Mouse (Mus musculus) stomach, embryonic 14.5 days (tissue): ENCODE results near the gene Gbp7. TPM values are rescaled to one million over a fixed set of nuclear protein-coding genes. Genes with fewer than 3 reads are reported as not detected.

Experiments
- ATAC-seq: fragments of 200-750 bp; cut with Nextera tagmentation; 2 replicates; pipeline ENCODE4 v1.8.0; 2017; ENCODE audit warnings: low read depth, moderate TSS enrichment; ENCODE audit not compliant: insufficient number of reproducible peaks, insufficient read depth, low FRiP score
- H3K27ac ChIP-seq: fragments of 300-500 bp; sonication (generic); 2 replicates; pipeline ENCODE4 v1.5.1; 2014; ENCODE audit warnings: mild to moderate bottlenecking, low read length, moderate library complexity, mixed read lengths
- H3K27me3 ChIP-seq: fragments of 300-500 bp; sonication (generic); 2 replicates; pipeline ENCODE4 v1.6.1; 2014; ENCODE audit warnings: low read length, control low read depth, mixed read lengths; ENCODE audit not compliant: control insufficient read depth, insufficient read depth
- H3K36me3 ChIP-seq: fragments of 300-500 bp; sonication (generic); 2 replicates; pipeline ENCODE4 v1.6.1; 2014; ENCODE audit warnings: mild to moderate bottlenecking, control low read depth, low read length, moderate library complexity, mixed read lengths; ENCODE audit not compliant: control insufficient read depth, insufficient read depth
- H3K4me1 ChIP-seq: fragments of 300-500 bp; sonication (generic); 2 replicates; pipeline ENCODE4 v1.6.1; 2014; ENCODE audit warnings: low read length, control low read depth, mixed read lengths; ENCODE audit not compliant: control insufficient read depth, insufficient read depth
- H3K4me2 ChIP-seq: fragments of 300-500 bp; sonication (generic); replicated peaks from 2 replicates; pipeline ENCODE4 v1.6.1; 2014; ENCODE audit warnings: low read depth, low read length, control low read depth
- H3K4me3 ChIP-seq: fragments of 300-500 bp; sonication (generic); 2 replicates; pipeline ENCODE4 v1.5.1; 2014; ENCODE audit warnings: low read depth, low read length, control low read depth
- H3K9ac ChIP-seq: fragments of 300-500 bp; sonication (generic); replicated peaks from 2 replicates; pipeline ENCODE4 v1.6.1; 2014; ENCODE audit warnings: low read depth, mild to moderate bottlenecking, control low read depth, low read length, moderate library complexity, mixed read lengths
- H3K9me3 ChIP-seq: fragments of 300-500 bp; sonication (generic); 2 replicates; pipeline ENCODE4 v1.6.1; 2016; ENCODE audit warnings: low read depth, low read length, control low read depth; ENCODE audit not compliant: control insufficient read depth
- WGBS: fragments of 180-500 bp; shearing (Covaris S2); extraction: QIAGEN DNeasy Blood & Tissue Kit; methylation state at CpG from one replicate; pipeline ENCODE4 v1.1.7; 2014; 5-methylcytosine and 5-hydroxymethylcytosine counted together
- polyA plus RNA-seq: library from polyadenylated mRNA; unstranded; fragments of >200 nt; fragmentation: Nextera tagmentation; extraction: Ambion mirVana; gene quantifications from 2 replicates; pipeline ENCODE4 v1.2.1, GENCODE M21; 2014

Gbp7 gene
- polyA plus RNA-seq, 1 experiment from 2014 or later, result 3.8 TPM

DNA sequence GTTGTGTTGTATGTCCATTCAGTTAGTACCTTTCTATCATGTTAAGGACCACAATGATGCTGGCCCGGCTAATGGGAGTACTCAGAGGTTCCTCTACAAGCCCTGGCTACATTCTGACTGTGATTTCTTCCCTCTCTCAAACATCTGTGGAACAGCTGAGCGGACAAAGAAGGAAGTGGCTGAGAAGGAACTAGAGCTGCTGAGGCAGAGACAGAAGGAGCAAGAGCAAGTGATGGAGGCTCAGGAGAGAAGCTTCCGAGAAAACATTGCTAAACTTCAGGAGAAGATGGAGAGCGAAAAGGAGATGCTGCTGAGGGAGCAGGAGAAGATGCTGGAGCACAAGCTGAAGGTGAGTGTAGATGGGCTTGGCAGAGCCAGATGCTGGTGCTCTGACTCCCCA, 40.6 kb downstream of the Gbp7 start:
- Histone ChIP-seq H3K9me3 (no peaks in the 10 kb centered on the region), H3K4me2 (no peak overlapping the region), H3K27me3 (no peaks in the 10 kb centered on the region), H3K4me3 (no peak overlapping the region), H3K36me3 (no peaks in the 10 kb centered on the region), H3K4me1 (no peaks in the 10 kb centered on the region), H3K9ac (no peak overlapping the region), H3K27ac (no peak overlapping the region)
- ATAC-seq, result no peak
- WGBS, result 90% methylated on average over 4 of the region's 4 CpGs

DNA sequence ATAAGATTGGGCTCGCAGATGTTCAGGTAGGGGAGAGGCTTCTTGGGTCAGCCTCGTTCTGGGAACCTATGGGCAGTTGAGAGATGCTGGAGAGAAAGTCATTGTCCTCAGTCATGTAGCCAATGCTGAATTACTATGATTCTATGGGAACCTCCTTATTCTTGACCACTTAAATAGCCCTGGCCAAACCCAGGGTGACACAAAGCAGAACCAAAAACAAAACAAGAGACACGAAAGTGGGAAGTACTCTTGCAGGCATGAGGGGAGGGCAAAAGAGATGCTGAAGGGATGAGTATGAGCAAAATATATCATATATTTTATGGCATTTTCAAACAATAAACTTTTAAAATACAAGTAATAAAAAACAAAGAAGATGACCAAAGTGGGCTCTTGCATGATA, 47.0 kb downstream of the Gbp7 start:
- 91% methylated on average over 3 of the region's 3 CpGs for WGBS
- Histone ChIP-seq H3K4me2 (no peak overlapping the region), H3K4me1 (no peaks in the 10 kb centered on the region), H3K36me3 (no peaks in the 10 kb centered on the region), H3K9me3 (no peaks in the 10 kb centered on the region), H3K4me3 (no peak overlapping the region), H3K9ac (no peak overlapping the region), H3K27me3 (no peaks in the 10 kb centered on the region), H3K27ac (no peak overlapping the region)
- no peak for ATAC-seq

DNA sequence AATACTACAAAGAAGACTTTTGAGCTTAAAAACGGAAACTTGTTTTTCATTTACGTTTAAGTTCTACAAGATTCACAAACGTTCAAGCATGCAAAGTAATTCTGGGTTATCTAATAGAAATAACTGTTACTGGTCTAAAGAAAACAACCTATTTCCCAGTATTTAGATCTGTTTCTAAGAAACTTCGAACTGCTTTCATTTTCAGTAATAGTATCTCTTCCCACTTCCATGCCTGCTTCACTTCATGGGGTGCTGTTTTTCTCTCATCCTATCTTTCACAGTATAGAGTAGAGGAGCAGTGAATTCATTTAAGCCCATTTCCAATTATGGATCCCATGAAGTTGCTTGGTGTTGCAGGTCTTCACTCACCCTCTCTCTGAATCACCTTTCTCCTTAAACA, 48.2 kb downstream of the Gbp7 start:
- no peak overlapping the region for H3K9ac ChIP-seq
- no peaks in the 10 kb centered on the region for H3K9me3 ChIP-seq
- H3K4me1 ChIP-seq, result no peaks in the 10 kb centered on the region
- H3K36me3 ChIP-seq, result no peaks in the 10 kb centered on the region
- no peak overlapping the region for H3K4me3 ChIP-seq
- no peaks in the 10 kb centered on the region for H3K27me3 ChIP-seq
- H3K4me2 ChIP-seq, result no peak overlapping the region
- H3K27ac ChIP-seq, result no peak overlapping the region
- ATAC-seq, result no peak
- WGBS, result 89% methylated on average over 4 of the region's 4 CpGs

GRCm38 (mm10) chr3:142583067-142583466, 52.9 kb downstream of the Gbp7 start:
- no peaks in the 10 kb centered on the region for H3K36me3 ChIP-seq
- 87% methylated on average over 4 of the region's 4 CpGs for WGBS
- ATAC-seq, result no peak

DNA sequence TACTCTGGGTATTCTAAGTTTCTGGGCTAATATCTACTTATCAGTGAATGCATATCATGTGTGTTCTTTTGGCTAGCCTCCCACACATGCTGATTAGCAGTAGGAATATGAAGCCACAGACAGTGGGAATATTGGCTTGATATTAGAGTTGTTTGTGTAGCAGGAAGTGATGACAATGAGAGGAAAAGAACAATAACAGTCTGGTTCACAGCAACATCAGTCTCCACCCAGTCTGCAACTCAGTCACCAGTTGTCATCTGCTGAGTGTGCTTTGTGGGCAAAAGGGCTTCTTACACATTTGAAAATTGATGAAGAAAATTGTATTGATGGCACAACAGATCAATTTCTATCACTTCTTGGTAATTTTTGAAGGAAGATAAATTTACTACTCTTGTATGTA, 57.2 kb downstream of the Gbp7 start:
- Histone ChIP-seq H3K9me3 (no peaks in the 10 kb centered on the region), H3K9ac (no peak overlapping the region), H3K36me3 (no peaks in the 10 kb centered on the region), H3K4me2 (no peak overlapping the region), H3K27me3 (no peaks in the 10 kb centered on the region), H3K4me3 (no peak overlapping the region), H3K27ac (no peak overlapping the region), H3K4me1 (no peaks in the 10 kb centered on the region)
- ATAC-seq, result no peak

More at GRCm38 (mm10) chr3:142583067-142583466, 52.9 kb downstream of the Gbp7 start:
- Histone ChIP-seq H3K27me3 (no peaks in the 10 kb centered on the region), H3K4me3 (no peak overlapping the region), H3K4me1 (no peaks in the 10 kb centered on the region), H3K27ac (no peak overlapping the region), H3K9ac (no peak overlapping the region), H3K4me2 (no peak overlapping the region), H3K9me3 (no peaks in the 10 kb centered on the region)

DNA sequence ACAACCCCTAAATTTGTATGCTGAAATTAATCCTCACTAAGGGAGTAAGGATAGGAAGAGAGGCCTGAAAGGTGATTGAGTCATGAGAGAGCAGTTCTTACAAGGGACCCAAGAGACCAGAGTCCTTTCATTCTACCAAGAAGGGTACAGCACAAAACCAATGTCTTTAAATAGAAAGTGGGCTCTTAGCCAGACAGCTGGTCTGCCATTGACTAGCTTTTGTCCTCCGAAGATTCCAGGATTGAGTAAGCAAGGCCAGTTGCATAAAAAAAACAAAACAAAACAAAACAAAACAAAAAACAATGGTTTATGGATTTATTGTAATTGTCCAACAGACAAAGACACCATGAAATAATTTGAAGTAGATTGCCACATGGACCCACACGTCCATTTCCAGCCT, 58.7 kb downstream of the Gbp7 start:
- no peak for ATAC-seq
- Histone ChIP-seq H3K27ac (no peak overlapping the region), H3K36me3 (no peaks in the 10 kb centered on the region), H3K4me3 (no peak overlapping the region), H3K9ac (no peak overlapping the region), H3K4me1 (no peaks in the 10 kb centered on the region), H3K27me3 (no peaks in the 10 kb centered on the region), H3K9me3 (no peaks in the 10 kb centered on the region), H3K4me2 (no peak overlapping the region)
- 72% methylated on average over 2 of the region's 2 CpGs for WGBS

GRCm38 (mm10) chr3:142590431-142591067, 60.4 kb downstream of the Gbp7 start:
- Histone ChIP-seq H3K4me2 (no peak overlapping the region), H3K27me3 (no peaks in the 10 kb centered on the region), H3K9me3 (no peaks in the 10 kb centered on the region), H3K4me3 (no peak overlapping the region), H3K9ac (no peak overlapping the region), H3K36me3 (no peaks in the 10 kb centered on the region), H3K4me1 (no peaks in the 10 kb centered on the region), H3K27ac (no peak overlapping the region)
- 81% methylated on average over 4 of the region's 4 CpGs for WGBS
- no peak for ATAC-seq

- no peak within 1 kb of the TSS for H3K9ac ChIP-seq
These were observed 64.4 kb downstream of the Gbp7 start, which contains the start of gene Gbp2b for GRCm38 (mm10) chr3:142594547-142594946. TSS of gene Gbp2b (plus strand) at chr3:142594847.

GRCm38 (mm10) chr3:142597923-142598322, 67.8 kb downstream of the Gbp7 start:
- Histone ChIP-seq H3K4me2 (no peak overlapping the region), H3K9me3 (no peaks in the 10 kb centered on the region), H3K27ac (no peak overlapping the region), H3K27me3 (no peaks in the 10 kb centered on the region), H3K9ac (no peak overlapping the region), H3K4me3 (no peak overlapping the region), H3K36me3 (no peaks in the 10 kb centered on the region), H3K4me1 (no peaks in the 10 kb centered on the region)
- 75% methylated on average over 3 of the region's 3 CpGs for WGBS
- no peak for ATAC-seq

More at GRCm38 (mm10) chr3:142594547-142594946, 64.4 kb downstream of the Gbp7 start, which contains the start of gene Gbp2b:
- no peak within 1 kb of the TSS for H3K27ac ChIP-seq
- no peak within 1 kb of the TSS for H3K4me3 ChIP-seq
- ATAC-seq, result no peak
- no peaks in the 10 kb centered on the region for H3K27me3 ChIP-seq
- H3K36me3 ChIP-seq, result no peaks in the 10 kb centered on the region
- WGBS, result 69% methylated on average over 1 of the region's 1 CpGs
- no peaks in the 10 kb centered on the region for H3K4me1 ChIP-seq
- H3K4me2 ChIP-seq, result no peak within 1 kb of the TSS
- H3K9me3 ChIP-seq, result no peaks in the 10 kb centered on the region
